8 mouse cellular contexts compared by ENCODE assay signal in the genomic region with DNA sequence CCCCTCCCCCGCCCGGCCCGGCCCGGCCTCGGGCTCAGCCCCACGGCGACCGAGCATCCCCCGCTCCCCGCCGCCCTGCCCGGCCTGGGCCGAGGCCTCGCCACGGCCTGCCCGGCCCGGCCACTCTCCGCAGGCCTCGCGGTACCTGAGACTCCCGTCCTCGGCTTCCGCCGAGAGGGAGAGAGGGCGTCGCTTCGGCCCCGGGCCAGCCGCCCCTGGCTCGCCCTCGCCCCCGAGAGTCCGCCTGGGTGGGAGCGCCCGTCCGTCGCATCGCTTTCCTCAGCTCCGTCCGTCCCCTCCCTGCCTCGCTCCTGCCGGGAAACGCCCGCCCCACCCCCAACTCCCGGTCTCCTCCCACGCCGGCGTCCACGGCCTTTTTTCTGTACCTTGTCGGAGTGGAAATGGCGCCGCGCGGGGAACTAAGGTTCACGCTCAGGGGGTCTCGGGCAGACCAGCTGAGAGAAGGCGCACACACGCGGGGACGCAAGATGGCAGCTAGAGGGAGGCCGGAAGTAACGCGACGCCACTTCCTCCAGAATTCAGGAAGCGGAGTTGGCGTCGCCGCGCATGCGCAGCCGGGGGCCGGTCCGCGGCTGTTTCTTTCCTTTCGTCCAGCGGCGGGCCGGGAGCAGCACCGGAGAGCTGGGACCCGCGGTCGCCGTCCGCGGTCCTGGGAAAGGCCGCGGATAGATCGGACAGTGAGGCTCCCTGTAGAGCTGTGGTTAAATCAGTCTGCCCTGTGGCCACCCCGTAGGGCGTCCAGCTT. TPM values are rescaled to one million over a fixed set of nuclear protein-coding genes. Genes with fewer than 3 reads are reported as not detected.
DNase-seq lines count a peak whose midpoint lies in the region; ATAC-seq and TF ChIP-seq lines count a peak whose summit lies in the region.

A gene (minus strand): TSS at position 527 of the 766 bp plus-strand sequence.

- peak within 1 kb of the TSS; percentile 95 for H3K27ac ChIP-seq in cortical plate, adult 2 months (ENCODE audit: insufficient read depth, low read length)

- no peaks in the 10 kb centered on the region for H3K9me3 ChIP-seq in megakaryocyte, embryonic 14.5 days

- TF ChIP-seq CTCF in cortical plate, adult 2 months (IDR thresholded peaks at IDR 0.05; ENCODE audit: extremely low read depth, insufficient read depth, low read length), result no peak

- peaks cover 33% of the 10 kb centered on the region for H3K36me3 ChIP-seq in megakaryocyte, embryonic 14.5 days (replicated peaks; ENCODE audit: low read length)

- DNase-seq in gastrocnemius, adult 8-10 months (ENCODE audit: low spot score in 2 of 2), result peak; percentile 89
- peak; percentile 87 for DNase-seq in hindlimb bud, embryonic 11.5 days (ENCODE audit: extremely low spot score, low read depth, low spot score)
- peak; percentile 85 to 88 for DNase-seq in left cerebral cortex, adult 8-10 months (ENCODE audit: low spot score in 2 of 2)
- DNase-seq in right cerebral cortex, postnatal 10 days (ENCODE audit: low spot score in 2 of 2), result peak; percentile 95 to 96
- peak; percentile 93 for DNase-seq in urinary bladder, postnatal 25 days (ENCODE audit: low spot score)

- peak; percentile 91 for ATAC-seq in activated CD4-positive, CD25-positive, alpha-beta regulatory T cell, adult 4 months

- no peaks in the 10 kb centered on the region for H3K27me3 ChIP-seq in megakaryocyte, embryonic 14.5 days (replicated peaks)

- peak within 1 kb of the TSS; percentile 90 for H3K4me3 ChIP-seq in cortical plate, adult 2 months (ENCODE audit: insufficient read depth, low read length)
- H3K4me3 ChIP-seq in megakaryocyte, embryonic 14.5 days (replicated peaks), result peak within 1 kb of the TSS; percentile 96

- TF ChIP-seq POLR2A in cortical plate, adult 2 months (IDR thresholded peaks at IDR 0.05; ENCODE audit: extremely low read depth, insufficient read depth, low read length), result peak; percentile 71; the same call in 1 of the 2 replicates

- H3K4me1 ChIP-seq in cortical plate, adult 2 months (ENCODE audit: control insufficient read depth, insufficient read depth, low read length), result peaks cover 4% of the 10 kb centered on the region; the same call in 1 of the 2 replicates
- peaks cover 37% of the 10 kb centered on the region for H3K4me1 ChIP-seq in megakaryocyte, embryonic 14.5 days

RNA-seq across cellular contexts. Expression of the gene that starts here (rescaled TPM):
- polyA plus RNA-seq in activated CD4-positive, CD25-positive, alpha-beta regulatory T cell, adult 4 months (2017; shearing (Covaris generic)), result 1,000 to 10,000 TPM in 1 of 2 experiments, 100 to 1,000 TPM in 1; 915 to 1,034 TPM
- polyA plus RNA-seq in cortical plate, adult 2 months (2012; rRNA removed), result 283 and 307 TPM in 2 replicates
- 100 to 1,000 TPM; 208 to 239 (median 210) TPM for total RNA-seq in gastrocnemius, adult 8-10 months (2022)
- 100 to 1,000 TPM; 167 to 188 (median 185) TPM for total RNA-seq in left cerebral cortex, adult 8-10 months (2022)
- 63.1 and 151 TPM in 2 replicates for polyA plus RNA-seq in megakaryocyte, embryonic 14.5 days (2012; ENCODE audit: insufficient read depth, low replicate concordance)

Comparison
In these comparisons a context has a peak if more than half of its experiments do, and no peak if none do; other contexts are left out.
1. Peak in every context shown above with its lines: DNase-seq, ATAC-seq, H3K4me3 ChIP-seq and H3K27ac ChIP-seq.